Mouse (Mus musculus): Measurements from ENCODE around the gene Abcb9.
"Not testable (repeated sequence)": the region's sequence is repeated elsewhere in the genome, so short reads cannot be mapped to it uniquely, and the experiment has no call there.

Abcb9 gene

DNA sequence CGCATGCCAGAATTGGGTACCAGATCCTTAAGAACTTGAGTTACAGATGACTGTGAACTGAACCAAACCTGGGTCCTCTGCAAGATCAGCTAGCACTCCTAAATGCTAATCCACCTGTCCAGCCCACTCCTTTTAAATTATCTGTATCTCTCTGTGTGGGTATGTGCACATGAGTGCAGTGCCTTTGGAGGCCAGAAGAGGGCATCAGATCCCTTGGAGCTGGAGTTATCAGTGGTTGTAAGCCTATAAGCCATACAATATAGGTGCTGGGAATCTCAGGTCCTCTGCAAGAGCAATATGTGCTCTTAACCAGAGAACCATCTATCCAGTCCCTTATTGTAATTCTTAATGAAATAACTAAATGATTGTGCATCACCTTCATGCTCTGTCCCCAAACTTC lies 39.4 kb downstream of the Abcb9 start:
- no peak for DNase-seq

GRCm38 (mm10) chr5:124052641-124053040 lies 43.0 kb downstream of the Abcb9 start:
- DNase-seq, result not testable (repeated sequence)

DNA sequence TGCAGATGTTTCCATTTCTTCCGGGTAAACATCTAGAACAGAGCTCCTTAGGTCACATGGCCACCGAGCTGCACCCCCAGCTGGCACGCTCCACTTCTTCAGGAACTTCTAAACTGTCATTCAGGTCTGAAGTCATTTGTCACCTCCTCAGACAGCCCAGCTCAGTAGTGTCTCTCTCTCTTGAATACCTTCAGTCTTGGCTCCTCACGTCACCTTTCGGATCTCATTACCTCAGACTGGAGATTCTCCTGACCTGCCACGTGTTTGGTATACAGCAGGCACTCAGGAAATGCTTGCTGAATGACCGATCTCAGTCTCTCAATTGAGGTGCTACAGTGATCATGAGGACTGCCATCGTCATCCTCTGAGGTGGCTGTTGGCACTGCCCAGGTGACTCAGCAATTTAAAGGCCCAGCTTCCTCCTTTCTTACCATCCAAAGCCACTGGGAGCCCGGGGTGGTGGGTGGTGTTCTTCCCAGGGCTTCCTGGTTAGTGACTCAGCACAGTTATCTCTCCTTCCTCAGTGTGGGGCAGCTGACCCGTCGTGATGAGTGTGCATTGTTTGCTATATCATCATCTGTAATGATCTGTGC lies 43.6 kb downstream of the Abcb9 start:
- no peak for DNase-seq

DNA sequence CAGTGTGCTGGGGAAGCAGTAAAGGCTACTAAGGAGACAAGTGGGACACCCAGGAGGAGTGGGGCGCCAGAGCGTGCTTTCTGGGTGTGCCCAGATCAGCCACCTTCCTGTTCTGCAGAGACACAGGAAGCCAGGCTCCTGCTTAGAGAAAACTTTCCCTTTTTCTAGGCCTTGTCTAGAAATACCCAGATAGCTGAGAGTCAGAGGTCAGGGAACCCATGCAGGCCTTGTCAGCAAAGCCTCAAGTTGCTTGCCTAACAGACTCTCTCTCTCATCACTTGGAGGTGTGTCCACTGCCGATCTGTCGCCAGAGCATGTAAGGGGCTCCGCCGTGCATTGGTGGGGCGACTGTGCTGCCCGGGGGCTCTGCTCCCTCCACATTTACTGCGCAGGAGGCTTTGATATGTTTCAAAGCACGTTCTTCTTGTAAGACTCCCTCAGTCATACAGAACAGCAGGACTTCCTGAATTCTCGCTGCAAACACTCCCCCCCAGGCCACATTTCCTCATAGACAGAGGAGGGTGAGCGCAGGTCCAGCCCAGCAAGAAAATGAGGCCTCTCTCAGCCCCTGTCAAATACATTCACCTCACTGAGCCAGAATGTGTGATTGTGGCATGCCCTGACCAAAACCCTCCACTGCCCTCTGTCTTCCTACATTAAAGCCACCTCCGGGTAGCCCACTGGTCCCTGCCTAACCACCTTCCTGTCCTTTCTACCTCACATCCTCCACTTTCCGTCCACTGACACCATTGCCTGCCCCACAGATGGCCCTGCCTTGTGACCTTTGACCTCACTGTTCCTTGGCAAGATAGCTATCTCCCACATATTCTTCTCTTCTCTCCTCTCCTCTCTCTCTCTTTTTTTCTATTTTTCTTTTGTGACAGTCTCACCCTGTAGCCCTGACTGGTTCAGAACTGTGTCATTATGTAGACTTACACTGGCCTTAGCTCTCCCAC lies 45.2 kb downstream of the Abcb9 start:
- DNase-seq, result no peak

- no peak for DNase-seq
These were observed 46.2 kb downstream of the Abcb9 start for GRCm38 (mm10) chr5:124049249-124050045.

DNA sequence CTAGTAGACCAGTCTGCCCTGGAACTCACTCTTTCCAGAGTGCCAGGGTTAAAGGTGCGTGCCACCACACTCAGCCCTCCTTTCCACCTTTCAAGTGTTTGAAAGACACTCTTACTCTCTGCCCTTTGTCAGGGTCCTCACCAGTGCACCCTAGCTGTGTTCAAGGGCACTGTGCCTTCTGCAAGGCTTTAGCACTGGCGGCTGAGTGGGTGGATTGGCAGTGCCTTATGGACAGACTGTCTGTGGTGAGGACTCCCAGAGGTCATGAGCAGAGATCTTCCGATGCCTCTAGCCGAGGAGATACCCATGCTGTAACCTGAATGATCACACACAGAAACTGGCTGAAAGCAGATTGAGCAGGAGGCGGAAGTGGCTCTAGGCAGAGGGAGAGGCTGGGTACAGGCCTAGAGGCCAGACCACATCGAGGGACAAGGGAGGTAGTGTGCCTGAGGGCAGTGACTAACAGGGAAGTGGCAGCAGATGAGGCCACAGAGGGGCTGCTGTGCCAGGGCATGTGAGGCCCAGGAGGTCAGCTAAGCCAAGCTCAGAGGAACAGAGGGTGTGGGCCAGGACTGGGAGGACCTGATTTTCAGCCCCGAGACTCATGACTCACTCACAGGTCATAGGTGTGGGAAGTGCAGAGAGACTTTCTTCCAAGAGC lies 48.7 kb downstream of the Abcb9 start:
- DNase-seq, result no peak

GRCm38 (mm10) chr5:124045453-124046010 lies 50.1 kb downstream of the Abcb9 start:
- DNase-seq, result peak; percentile 38

GRCm38 (mm10) chr5:124043999-124044398 lies 51.6 kb downstream of the Abcb9 start:
- DNase-seq, result no peak

DNA sequence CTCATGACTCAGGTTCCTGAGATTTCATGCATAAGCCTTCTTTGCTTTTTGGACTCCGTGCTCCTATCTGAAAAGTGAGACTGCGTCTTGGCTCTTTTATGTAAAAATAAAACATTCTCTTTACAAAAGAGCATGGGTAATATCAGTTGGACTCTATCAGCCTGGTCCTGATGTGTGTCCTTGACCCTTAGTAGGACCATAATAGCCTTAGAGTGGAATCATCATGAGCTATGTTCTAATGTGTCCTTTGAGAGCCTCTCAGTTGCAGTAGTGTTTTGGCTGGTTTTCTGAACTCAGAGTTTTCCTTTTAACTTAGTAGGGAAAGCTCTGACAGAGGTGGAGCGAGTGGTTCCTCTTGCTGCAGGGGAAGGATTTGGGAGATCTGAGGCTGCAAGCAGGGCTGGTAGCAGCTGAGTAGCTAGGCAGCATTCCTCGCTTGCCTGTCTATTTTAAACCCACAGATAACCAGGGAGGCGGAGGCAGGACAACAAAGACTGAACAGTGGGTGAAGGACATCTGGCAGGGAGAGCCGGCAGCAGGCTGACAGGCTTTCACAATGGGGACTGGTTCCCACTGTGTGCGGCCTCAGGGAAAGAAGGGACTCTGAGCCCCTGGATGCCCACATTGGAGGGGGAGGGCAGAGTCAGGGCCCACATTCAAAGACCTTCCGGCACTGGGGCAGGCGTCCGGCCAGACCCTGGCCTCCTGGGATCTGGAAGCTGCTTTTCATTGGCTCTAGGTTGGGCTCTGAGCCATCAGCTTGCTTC lies 52.2 kb downstream of the Abcb9 start:
- DNase-seq, result peak; percentile 57

- no peak for DNase-seq
These were observed 54.5 kb downstream of the Abcb9 start for GRCm38 (mm10) chr5:124041097-124041496.

DNA sequence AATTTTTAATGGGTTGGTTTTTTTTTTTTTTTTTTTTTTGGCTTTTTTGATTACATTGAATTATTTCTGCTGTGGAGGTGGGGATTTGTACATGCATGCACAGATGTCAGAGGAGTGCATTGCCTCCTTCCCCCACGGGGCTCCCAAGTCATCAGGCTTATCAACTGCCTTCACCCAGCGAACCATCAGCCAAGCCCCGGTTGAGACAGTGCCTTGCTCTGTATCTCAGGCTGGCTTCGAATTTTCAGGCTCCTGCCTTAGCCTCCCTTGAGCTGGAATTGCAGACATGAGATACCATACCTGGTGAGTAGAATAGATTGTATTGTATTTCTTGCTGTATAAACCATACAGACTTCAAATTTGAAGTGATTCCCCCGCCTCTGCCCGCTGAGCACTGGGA lies 56.0 kb downstream of the Abcb9 start:
- no peak for DNase-seq

- DNase-seq, result no peak
These were observed 58.8 kb downstream of the Abcb9 start for GRCm38 (mm10) chr5:124036836-124037235.

DNA sequence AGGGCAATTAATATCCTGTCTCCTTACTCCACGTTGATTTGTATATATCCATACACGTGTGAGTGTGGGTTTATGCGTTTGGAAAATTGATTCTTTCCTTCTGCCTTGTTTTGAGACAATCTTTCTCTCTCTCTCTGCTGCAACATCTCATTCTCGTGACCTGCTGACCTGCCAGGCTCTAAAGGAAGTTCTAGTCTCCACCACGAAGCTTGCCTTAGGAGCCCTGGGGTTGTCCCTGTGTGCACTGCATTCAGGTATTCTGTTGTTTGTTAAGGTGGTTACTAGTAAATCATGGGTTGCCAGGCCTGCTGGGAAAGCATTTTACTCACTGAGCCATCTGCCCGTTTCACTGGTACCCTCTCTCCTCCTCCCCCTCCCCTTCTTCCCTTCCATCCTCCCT lies 59.3 kb downstream of the Abcb9 start:
- no peak for DNase-seq

GRCm38 (mm10) chr5:124035806-124036205 lies 59.8 kb downstream of the Abcb9 start:
- DNase-seq, result no peak

DNA sequence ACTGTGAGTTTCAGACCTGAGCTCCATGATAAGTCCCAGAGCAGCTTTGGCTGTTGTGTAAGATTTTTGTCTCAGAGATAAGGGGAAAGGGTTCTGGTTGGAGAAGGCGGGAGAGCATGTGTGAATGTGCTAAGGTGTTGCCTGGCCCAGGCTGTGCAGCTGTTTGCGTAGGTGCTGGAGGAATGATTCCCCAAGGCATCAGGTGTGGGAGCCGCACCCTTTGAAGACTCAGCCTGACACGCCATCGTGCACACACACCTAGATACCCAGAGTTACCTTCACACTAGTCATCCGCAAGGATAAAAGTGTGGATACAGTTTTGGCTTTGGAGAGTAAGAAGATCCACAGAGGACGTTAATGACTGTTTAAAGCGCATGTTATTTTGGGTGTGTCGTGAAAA lies 60.2 kb downstream of the Abcb9 start:
- no peak for DNase-seq

GRCm38 (mm10) chr5:124034471-124034870 lies 61.1 kb downstream of the Abcb9 start:
- DNase-seq, result no peak

DNA sequence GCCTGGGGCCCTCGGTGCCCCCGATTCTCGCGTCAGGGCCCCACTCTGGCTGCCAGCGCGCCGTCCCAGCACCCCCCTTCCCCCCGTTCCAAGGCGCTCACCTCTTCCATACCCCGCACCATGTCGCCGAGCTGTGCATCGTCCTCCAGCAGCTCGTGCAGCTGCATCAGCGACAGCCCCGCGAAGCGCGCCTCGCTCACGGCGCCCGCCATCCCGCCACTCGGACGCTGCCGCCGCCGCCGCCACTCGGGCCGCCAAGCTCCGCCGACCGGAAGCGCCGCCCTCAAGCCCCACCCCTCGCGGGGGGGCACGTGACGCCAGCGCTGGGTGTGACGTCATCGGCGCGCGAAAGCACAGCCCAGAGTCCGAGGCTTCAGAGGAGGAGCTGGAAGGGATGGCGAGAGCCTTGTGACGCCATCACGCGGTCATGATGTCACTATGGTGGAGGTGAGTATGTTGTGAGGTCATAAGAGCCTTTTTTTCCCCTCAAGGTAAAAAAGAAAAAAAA lies 63.5 kb downstream of the Abcb9 start, which contains the start of gene Vps37b:
Vps37b (minus strand) TSS at position 270 of the 508 bp plus-strand sequence.
- DNase-seq, result peak; percentile 91

- DNase-seq, result peak; percentile 43
These were observed 64.3 kb downstream of the Abcb9 start for GRCm38 (mm10) chr5:124031068-124031955.

GRCm38 (mm10) chr5:124030386-124031067 lies 65.1 kb downstream of the Abcb9 start:
- DNase-seq, result peak; percentile 55
